Mouse (Mus musculus) cerebellum, postnatal 10 days (tissue): Measurements from ENCODE around the gene Golim4.
A peak's percentile ranks its signal among the peaks of the same experiment; 100 is the strongest.
"Not testable (repeated sequence)": the region's sequence is repeated elsewhere in the genome, so short reads cannot be mapped to it uniquely, and the experiment has no call there.

Experiments used
- DNase-seq, 2 experiments: peaks; one replicate each; pipeline ENCODE4 v3.0.0; 2021; ENCODE audit warnings: mixed read lengths in 2 of 2

The Golim4 gene

GRCm38 (mm10) chr3:75956551-75957302 lies at the start of gene Golim4:
TSS of gene Golim4 (minus strand) at chr3:75956949.
- peak; percentile 94 to 96 for DNase-seq

- no peak for DNase-seq
These were observed 48.9 kb upstream of the Golim4 start for GRCm38 (mm10) chr3:76005621-76006020.

DNA sequence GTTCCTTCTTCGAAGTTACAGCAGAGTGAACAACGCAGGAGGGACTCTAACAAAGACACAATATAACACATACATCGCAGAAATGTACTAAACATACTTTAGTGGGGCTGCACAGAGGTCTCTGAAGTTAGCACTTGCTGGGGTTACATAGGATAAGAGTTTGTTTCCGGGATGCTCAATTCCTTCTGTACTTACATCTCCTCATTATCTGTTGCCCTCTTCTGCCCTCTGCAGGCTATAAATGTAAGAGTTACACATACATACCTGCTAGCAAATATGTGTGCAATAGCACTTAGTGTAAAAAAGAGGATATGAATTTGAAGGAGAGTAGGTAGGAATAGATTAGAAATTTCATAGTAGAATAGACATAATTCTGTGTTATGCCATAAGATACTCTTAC lies 44.4 kb upstream of the Golim4 start:
- peak; percentile 75 to 81 for DNase-seq

DNA sequence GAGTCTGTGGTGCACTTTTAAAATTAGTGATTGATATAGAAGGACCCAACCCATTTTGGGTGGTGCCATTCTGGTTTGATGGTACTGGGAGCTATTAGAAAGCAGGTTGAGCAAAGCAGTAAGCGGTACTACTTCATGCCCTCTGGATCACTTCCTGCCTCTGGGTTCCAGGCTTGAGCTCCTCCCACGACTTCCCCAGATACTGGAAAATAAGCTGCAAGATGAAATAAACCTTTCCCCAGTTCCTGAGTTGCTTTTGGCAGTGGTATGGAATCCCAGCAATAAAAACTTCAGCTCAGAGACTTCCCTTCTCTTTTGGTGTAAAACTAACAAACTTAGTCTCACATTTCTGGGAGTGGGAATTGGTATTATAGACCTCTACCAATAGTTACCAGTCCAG lies 43.7 kb upstream of the Golim4 start:
- DNase-seq = no peak

- DNase-seq = peak; percentile 17 to 36
These were observed 24.4 kb upstream of the Golim4 start for GRCm38 (mm10) chr3:75981031-75981750.

- DNase-seq = not testable (repeated sequence)
These were observed 6.3 kb upstream of the Golim4 start for GRCm38 (mm10) chr3:75962784-75963772.

- DNase-seq = peak; percentile 35 to 41
These were observed 873 bp downstream of the Golim4 start for GRCm38 (mm10) chr3:75955661-75956491.

DNA sequence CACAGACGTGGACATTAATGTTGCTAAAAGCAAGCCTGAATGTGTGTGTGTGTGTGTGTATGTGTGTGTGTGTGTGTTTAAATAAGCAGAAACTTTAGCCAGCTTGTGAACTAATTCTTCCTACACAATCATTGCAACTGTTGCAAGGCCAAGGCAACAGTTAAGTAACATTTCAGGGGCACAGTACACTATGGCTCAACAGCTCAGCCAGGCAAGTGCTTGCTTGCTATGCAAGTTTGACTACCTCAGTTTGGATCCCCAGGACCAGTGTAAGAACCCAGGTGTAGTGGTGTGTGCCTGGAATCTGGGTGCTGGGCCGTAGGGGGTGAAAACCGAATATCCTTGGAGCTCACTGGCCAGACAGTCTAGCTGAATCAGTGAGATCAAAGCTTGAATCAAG lies 2.6 kb downstream of the Golim4 start:
- DNase-seq = no peak

DNA sequence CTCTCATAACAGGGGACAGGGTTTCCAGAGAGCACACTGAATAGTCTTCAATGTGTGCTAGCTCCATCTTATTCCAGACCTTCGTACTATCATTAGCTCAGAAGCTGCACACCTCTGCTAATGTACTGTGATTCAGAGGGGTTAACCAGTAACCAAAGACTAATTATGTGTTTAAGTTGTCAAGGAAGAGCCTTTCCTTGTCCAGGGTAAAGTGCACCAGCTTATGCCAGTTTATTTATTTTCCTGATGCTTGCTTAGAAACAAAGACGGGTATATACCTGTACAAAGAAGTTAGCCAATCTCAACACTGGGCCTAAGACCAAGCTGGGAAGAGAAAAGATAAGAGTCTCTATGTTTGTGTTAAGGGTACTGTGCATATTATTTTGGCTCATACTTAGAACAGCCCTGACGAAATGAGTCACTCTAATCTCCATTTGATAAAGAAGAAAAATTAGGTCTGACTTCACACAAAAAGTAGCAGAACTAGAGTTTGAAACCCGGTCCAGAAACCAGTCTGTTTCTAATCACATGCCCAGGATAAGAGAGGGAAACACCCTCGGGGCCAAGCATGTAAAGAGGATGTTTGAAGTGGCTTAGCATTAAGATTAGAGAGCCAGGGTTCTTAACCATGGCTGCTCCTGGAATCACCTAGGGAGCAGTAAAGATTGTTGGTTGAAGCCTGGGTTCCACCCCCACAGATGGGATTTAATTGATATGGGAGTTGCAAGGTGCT lies 4.3 kb downstream of the Golim4 start:
- DNase-seq = no peak

GRCm38 (mm10) chr3:75950897-75951296 lies 5.9 kb downstream of the Golim4 start:
- no peak for DNase-seq

DNA sequence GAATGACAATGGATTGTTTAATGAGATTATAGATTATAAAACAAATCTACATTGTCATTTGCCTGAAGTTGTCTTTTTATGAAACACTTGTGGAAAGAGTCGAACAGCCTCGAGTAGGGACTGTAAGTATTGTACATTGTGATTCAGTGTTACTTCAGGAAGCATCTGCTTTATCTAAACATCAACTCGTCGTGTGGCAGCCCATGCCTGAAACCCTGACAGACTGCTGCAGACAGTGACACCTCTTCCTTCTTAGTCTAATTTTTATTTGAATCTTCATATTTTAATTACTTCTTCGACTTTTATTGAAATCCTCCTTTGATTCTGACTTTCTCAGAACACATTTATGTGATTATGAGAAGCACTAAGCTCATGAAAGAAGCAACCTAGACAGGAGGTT lies 7.4 kb downstream of the Golim4 start:
- no peak for DNase-seq

GRCm38 (mm10) chr3:75948541-75949095 lies 8.1 kb downstream of the Golim4 start:
- no peak for DNase-seq

DNA sequence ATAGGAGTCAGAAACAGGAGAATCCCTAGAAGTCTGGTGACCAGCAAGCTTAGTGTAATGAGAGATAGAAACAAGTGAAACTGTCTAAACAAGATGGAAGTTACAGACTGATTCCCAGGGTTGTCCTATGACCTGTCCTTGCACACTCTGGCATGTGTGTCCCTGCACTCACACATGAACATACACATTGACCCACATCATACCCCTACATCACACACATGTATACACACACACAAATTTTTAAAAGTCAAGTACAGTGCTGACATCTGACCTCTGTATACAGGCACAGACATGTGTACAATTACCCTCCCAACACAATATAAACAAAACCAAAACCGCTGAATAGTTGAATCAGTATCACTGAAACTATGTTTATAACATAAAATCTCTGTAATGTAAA lies 8.7 kb downstream of the Golim4 start:
- DNase-seq = no peak

GRCm38 (mm10) chr3:75942303-75943060 lies 14.3 kb downstream of the Golim4 start:
- peak; percentile 73 to 75 for DNase-seq

DNA sequence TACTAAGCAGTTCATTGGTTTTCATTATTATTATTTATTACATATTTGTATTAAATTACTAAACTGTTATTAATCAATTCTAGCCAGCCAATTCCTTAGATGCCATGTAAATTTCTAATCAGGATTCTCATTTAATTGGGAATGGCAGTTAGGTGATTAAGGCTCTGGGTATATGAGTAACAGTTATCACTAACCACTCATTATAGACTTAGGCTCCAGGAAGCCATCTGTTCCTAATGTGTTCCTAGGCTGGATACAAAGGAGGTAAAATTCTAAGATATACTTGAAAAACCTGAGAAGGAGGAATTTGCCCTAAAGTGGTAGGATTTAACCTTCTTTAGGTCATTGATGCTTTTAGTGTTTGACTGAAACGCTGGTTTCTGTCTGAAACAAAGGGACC lies 14.9 kb downstream of the Golim4 start:
- DNase-seq = no peak

- DNase-seq = no peak
These were observed 20.6 kb downstream of the Golim4 start for GRCm38 (mm10) chr3:75936152-75936551.

DNA sequence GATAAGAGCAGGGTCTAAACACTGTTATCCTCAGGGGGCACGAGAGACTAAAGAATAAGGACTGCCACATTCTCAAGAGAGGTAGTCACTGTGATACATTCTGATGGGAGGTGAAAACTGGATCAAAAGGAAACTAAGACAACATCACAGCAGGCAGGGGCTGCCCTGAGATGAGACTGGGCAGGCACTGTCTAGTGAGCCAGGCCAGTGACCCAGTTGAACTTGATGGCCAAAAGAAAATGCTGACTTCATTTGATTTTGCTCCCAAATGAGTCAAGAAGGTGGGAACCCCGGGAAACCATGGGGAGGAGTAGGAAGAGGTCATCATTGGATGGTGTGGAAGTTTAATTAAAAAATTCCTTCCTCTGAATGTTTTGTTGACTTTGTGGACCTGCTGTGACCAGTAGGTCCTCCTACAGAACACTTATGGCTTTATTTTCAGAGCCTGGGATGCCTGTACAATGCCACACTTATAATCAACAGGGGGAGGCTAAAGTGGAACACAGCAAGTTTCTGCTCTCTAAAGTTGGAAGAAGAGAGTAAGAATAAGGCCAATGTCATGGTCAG lies 26.0 kb downstream of the Golim4 start:
- no peak for DNase-seq

GRCm38 (mm10) chr3:75929926-75930548 lies 26.7 kb downstream of the Golim4 start:
- no peak for DNase-seq

GRCm38 (mm10) chr3:75926327-75926726 lies 30.4 kb downstream of the Golim4 start:
- no peak for DNase-seq
